ENCODE assay signal across 16 mouse cellular contexts in genomic region chr1:13467886-13468630, GRCm38 (mm10).
DNase-seq lines count a peak whose midpoint lies in the region; ATAC-seq and TF ChIP-seq lines count a peak whose summit lies in the region.
"Had no signal": no experiment of that assay in that cellular context is flagged by ENCODE, and none has a peak within 500 bp of the region (broad histone marks: within the 10 kb centered on the region; RNA-seq: fewer than 3 reads in every experiment).

No protein-coding gene starts in this region.

- intact Hi-C loops in heart, adult 2 months (cut with DNase I), result no loop called here

- no peak for TF ChIP-seq CTCF in heart, adult 2 months (IDR thresholded peaks at IDR 0.05)

- no peak for ATAC-seq in limb, embryonic 14.5 days (ENCODE audit: low FRiP score, low read depth)
- ATAC-seq: forebrain, embryonic 15.5 days; inflammation-experienced regulatory T-cells, adult 6 months had no signal

- no peak for TF ChIP-seq EP300 in heart, adult 2 months (IDR thresholded peaks at IDR 0.05; ENCODE audit: insufficient read depth, low read depth, low read length)

- no peak overlapping the region for H3K4me2 ChIP-seq in limb, embryonic 14.5 days (replicated peaks; ENCODE audit: low read depth, low read length, severe bottlenecking)
- H3K4me2 ChIP-seq: forebrain, embryonic 15.5 days; limb, embryonic 12.5 days; neural tube, embryonic 13.5 days had no signal

- no peaks in the 10 kb centered on the region for H3K79me2 ChIP-seq in heart, adult 2 months (replicated peaks; ENCODE audit: control insufficient read depth, insufficient read depth, low read length)

- no peaks in the 10 kb centered on the region for H3K9me3 ChIP-seq in limb, embryonic 14.5 days (ENCODE audit: control insufficient read depth, low read length)
- H3K9me3 ChIP-seq in limb, embryonic 10.5 days (replicated peaks), result no peaks in the 10 kb centered on the region
- H3K9me3 ChIP-seq: forebrain, embryonic 15.5 days; limb, embryonic 12.5 days; neural tube, embryonic 13.5 days had no signal

- no peak for TF ChIP-seq POLR2A in heart, adult 2 months (IDR thresholded peaks at IDR 0.05; ENCODE audit: insufficient read depth, low read depth, low read length)
- TF ChIP-seq POLR2A in limb, embryonic 14.5 days (IDR thresholded peaks at IDR 0.05; ENCODE audit: borderline replicate concordance, extremely low read depth, insufficient read depth, insufficient read length), result no peak

- H3K9ac ChIP-seq in heart, adult 2 months (ENCODE audit: low read depth, low read length), result no peak overlapping the region
- no peak overlapping the region for H3K9ac ChIP-seq in limb, embryonic 14.5 days (ENCODE audit: low read depth, low read length, severe bottlenecking)
- H3K9ac ChIP-seq: forebrain, embryonic 15.5 days; limb, embryonic 12.5 days; neural tube, embryonic 13.5 days had no signal

- peak; percentile 12 for DNase-seq in heart, postnatal 4 days
- DNase-seq in heart, adult 2 months, result no peak
- DNase-seq in limb, embryonic 14.5 days (ENCODE audit: low spot score), result peak; percentile 26
- DNase-seq in limb, embryonic 10.5 days (ENCODE audit: low spot score), result no peak
- peak; percentile 66 for DNase-seq in R1 (ENCODE audit: low read depth, low spot score)
- peak; percentile 15 for DNase-seq in embryo, embryonic 11 days
- DNase-seq in right cerebral cortex, postnatal 14 days, result no peak
- no peak for DNase-seq in yolk sac, embryonic 10.5 days (ENCODE audit: low spot score)
- DNase-seq: cerebellum, adult 11 months; cerebellum, postnatal 25 days; gastrocnemius, adult 2 months had no signal

- 54% methylated on average over 2 of the region's 2 CpGs for WGBS in heart, adult 2 months
- 55% methylated on average over 2 of the region's 2 CpGs for WGBS in limb, embryonic 14.5 days
- 57% methylated on average over 2 of the region's 2 CpGs for WGBS in limb, embryonic 10.5 days

- H3K4me3 ChIP-seq in heart, adult 2 months, result no peak overlapping the region
- H3K4me3 ChIP-seq in limb, embryonic 14.5 days (replicated peaks; ENCODE audit: low read length), result no peak overlapping the region
- H3K4me3 ChIP-seq in limb, embryonic 10.5 days, result no peak overlapping the region
- H3K4me3 ChIP-seq: forebrain, embryonic 15.5 days; gastrocnemius, adult 2 months; limb, embryonic 12.5 days; neural tube, embryonic 13.5 days had no signal

- H3K27me3 ChIP-seq in heart, adult 2 months (ENCODE audit: control insufficient read depth, insufficient read depth, low read length), result no peaks in the 10 kb centered on the region
- H3K27me3 ChIP-seq in limb, embryonic 14.5 days (ENCODE audit: control insufficient read depth, insufficient read depth, low read length), result no peaks in the 10 kb centered on the region
- H3K27me3 ChIP-seq in limb, embryonic 10.5 days (ENCODE audit: low read depth, poor library complexity, severe bottlenecking), result no peaks in the 10 kb centered on the region
- H3K27me3 ChIP-seq: forebrain, embryonic 15.5 days; limb, embryonic 12.5 days; neural tube, embryonic 13.5 days had no signal

- no peaks in the 10 kb centered on the region for H3K4me1 ChIP-seq in heart, adult 2 months (ENCODE audit: control insufficient read depth, insufficient read depth, low read length)
- H3K4me1 ChIP-seq in limb, embryonic 14.5 days (ENCODE audit: control insufficient read depth, insufficient read depth, low read length), result no peaks in the 10 kb centered on the region
- H3K4me1 ChIP-seq in limb, embryonic 10.5 days, result no peaks in the 10 kb centered on the region
- H3K4me1 ChIP-seq: forebrain, embryonic 15.5 days; limb, embryonic 12.5 days; neural tube, embryonic 13.5 days had no signal

- H3K27ac ChIP-seq in heart, adult 2 months, result no peak overlapping the region
- no peak overlapping the region for H3K27ac ChIP-seq in limb, embryonic 14.5 days (replicated peaks; ENCODE audit: low read depth, low read length)
- H3K27ac ChIP-seq in limb, embryonic 10.5 days, result no peak overlapping the region
- H3K27ac ChIP-seq: forebrain, embryonic 15.5 days; gastrocnemius, adult 2 months; limb, embryonic 12.5 days; neural tube, embryonic 13.5 days had no signal

- H3K36me3 ChIP-seq in heart, adult 2 months (ENCODE audit: control insufficient read depth, insufficient read depth, low read length), result no peaks in the 10 kb centered on the region
- no peaks in the 10 kb centered on the region for H3K36me3 ChIP-seq in limb, embryonic 14.5 days (ENCODE audit: control insufficient read depth, insufficient read depth, low read length)
- H3K36me3 ChIP-seq in limb, embryonic 10.5 days, result no peaks in the 10 kb centered on the region
- H3K36me3 ChIP-seq: forebrain, embryonic 15.5 days; G1E; limb, embryonic 12.5 days; neural tube, embryonic 13.5 days had no signal

Comparison
In these comparisons a context has a peak if more than half of its experiments do, and no peak if none do; other contexts are left out.
1. DNase-seq: peak in heart, postnatal 4 days (single experiment), limb, embryonic 14.5 days (single experiment), R1 (single experiment) and embryo, embryonic 11 days (single experiment); none in heart, adult 2 months (0 of 2), limb, embryonic 10.5 days (single experiment), right cerebral cortex, postnatal 14 days (single experiment) and yolk sac, embryonic 10.5 days (single experiment).